Mouse (Mus musculus) ES-E14 (cell line): ENCODE results near the gene Rbmx.

Experiments
- HCFC1 ChIP-seq: IDR thresholded peaks from 2 replicates; pipeline ENCODE4 v1.6.1; 2012; ENCODE audit warnings: low read length, inconsistent platforms, borderline replicate concordance; ENCODE audit not compliant: insufficient read depth
- MAFK ChIP-seq: IDR thresholded peaks from 2 replicates; pipeline ENCODE4 v1.6.1; 2014; ENCODE audit warnings: mild to moderate bottlenecking, low read depth, low read length, inconsistent platforms; ENCODE audit not compliant: insufficient read depth
- ZNF384 ChIP-seq: IDR thresholded peaks from 2 replicates; pipeline ENCODE4 v1.6.1; 2012; ENCODE audit warnings: low read depth, low read length, inconsistent platforms

GRCm38 (mm10) chrX:57401388-57401787, 8.6 kb upstream of the Rbmx start:
- no peak for TF ChIP-seq MAFK
- no peak for TF ChIP-seq HCFC1
- TF ChIP-seq ZNF384, result no peak
